Mouse (Mus musculus) C2C12 (cell line): ENCODE results near the gene Ccng1.

Experiments
- CEBPB ChIP-seq: IDR thresholded peaks from one replicate; pipeline ENCODE4 v1.6.1; 2011; ENCODE audit warnings: low read depth, mild to moderate bottlenecking, control low read depth, moderate library complexity
- CTCF ChIP-seq: IDR thresholded peaks from one replicate; pipeline ENCODE4 v1.5.1; 2011; ENCODE audit not compliant: control insufficient read depth, insufficient read depth, insufficient read length
- MYOG ChIP-seq: IDR thresholded peaks from one replicate; pipeline ENCODE4 v1.6.1; 2011; ENCODE audit not compliant: control insufficient read depth, insufficient read length; ENCODE audit errors: extremely low read depth

GRCm38 (mm10) chr11:40746361-40746760, 8.8 kb downstream of the Ccng1 start:
- TF ChIP-seq CEBPB: no peak
- TF ChIP-seq CTCF: no peak
- no peak for TF ChIP-seq MYOG
